Mouse (Mus musculus): ENCODE results near the gene Iffo2. TPM values are rescaled to one million over a fixed set of nuclear protein-coding genes. Genes with fewer than 3 reads are reported as not detected.
A peak's percentile ranks its signal among the peaks of the same experiment; 100 is the strongest.

Gene Iffo2
- polyA plus RNA-seq, 1 experiment from 2014 or later, result 3.6 TPM

DNA sequence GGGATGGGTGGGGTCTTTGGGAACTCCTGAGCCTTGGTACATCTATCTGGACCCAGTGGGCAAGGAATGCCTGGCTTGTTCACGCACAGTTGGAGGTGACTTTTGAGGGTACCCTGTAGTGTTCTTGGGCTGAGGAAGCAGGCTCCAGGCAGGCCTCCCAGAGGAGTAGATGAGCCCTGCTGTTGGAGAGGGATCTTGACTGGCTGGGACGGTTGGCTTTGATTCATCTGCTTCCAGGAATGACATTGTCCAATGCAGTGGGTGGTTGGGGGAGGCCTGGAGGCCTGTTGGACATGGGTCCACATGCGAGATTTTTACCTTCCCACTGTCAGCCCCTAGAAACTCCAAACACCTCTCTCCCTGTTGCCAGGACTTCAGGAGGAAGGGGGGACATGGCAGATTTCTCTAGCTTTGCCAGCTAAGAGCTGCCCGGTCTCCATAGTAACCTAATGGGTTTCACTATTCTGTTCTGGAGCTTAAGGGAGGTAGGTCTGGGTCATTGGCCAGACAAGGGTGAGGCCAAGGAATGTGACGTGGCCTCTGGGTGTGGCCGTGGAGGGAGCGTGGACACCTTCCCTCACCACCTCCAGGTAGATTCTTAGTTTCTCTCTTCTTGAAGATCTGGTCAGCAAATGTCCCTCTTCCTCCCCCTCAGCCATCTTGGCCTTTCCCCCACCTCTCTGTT, 101.4 kb downstream of the Iffo2 start:
- Histone ChIP-seq H3K27me3 (no peaks in the 10 kb centered on the region), H3K27ac (0 out of 2 replicates have a peak overlapping the region, but pooled peaks have one; percentile 19), H3K9ac (no peak overlapping the region), H3K4me3 (no peak overlapping the region), H3K4me1 (peaks cover 21% of the 10 kb centered on the region), H3K4me2 (no peak overlapping the region), H3K9me3 (no peaks in the 10 kb centered on the region), H3K36me3 (no peaks in the 10 kb centered on the region)
- ATAC-seq (ENCODE audit: borderline replicate concordance, extremely low read depth, low FRiP score, low TSS enrichment), result 0 out of 2 replicates have a peak, but pooled peaks have one; percentile 19
- WGBS, result 76% methylated on average over 7 of the region's 7 CpGs

DNA sequence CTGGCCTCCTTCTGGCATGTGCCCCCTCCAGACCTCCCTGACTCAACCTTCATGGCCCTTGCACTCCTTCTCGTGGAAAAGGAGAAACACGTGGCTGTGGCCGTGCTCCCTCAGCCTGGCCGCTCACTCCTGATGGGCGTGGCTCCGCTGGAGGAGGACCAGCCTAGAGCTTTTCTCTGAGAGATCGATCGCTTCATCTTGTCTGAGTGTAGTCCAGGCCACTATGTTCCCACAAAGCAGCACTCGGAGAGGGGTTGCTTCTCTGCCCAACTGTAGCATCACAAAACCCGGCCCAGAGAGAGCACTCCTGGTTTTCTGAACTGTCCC, 101.9 kb downstream of the Iffo2 start:
- H3K27ac ChIP-seq, result no peak overlapping the region
- no peaks in the 10 kb centered on the region for H3K9me3 ChIP-seq
- 76% methylated on average over 10 of the region's 10 CpGs for WGBS
- no peaks in the 10 kb centered on the region for H3K27me3 ChIP-seq
- no peak for ATAC-seq (ENCODE audit: borderline replicate concordance, extremely low read depth, low FRiP score, low TSS enrichment)
- H3K4me2 ChIP-seq, result no peak overlapping the region
- H3K4me3 ChIP-seq, result no peak overlapping the region
- no peaks in the 10 kb centered on the region for H3K36me3 ChIP-seq
- H3K9ac ChIP-seq, result no peak overlapping the region
- H3K4me1 ChIP-seq, result peaks cover 21% of the 10 kb centered on the region

DNA sequence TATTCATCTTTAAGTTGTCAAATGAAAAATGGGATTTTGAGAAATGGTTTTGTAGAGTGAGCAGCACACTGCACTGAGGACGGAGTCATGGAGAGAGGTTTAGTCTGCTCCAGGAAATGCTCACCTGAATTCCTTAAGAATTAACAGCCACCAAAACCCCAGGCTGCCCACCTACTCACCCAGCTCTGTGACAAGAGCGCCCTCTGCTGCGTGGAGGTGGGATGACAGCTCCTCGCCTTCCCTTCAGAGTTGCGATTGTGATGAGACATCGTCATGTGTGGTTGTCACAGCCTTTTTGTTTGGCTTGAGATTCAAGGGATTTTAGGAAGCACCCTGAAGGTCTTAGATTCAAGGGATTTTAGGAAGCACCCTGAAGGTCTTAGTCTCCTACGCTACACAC, 106.0 kb downstream of the Iffo2 start:
- ATAC-seq (ENCODE audit: borderline replicate concordance, extremely low read depth, low FRiP score, low TSS enrichment), result no peak
- no peaks in the 10 kb centered on the region for H3K9me3 ChIP-seq
- no peaks in the 10 kb centered on the region for H3K36me3 ChIP-seq
- no peak overlapping the region for H3K27ac ChIP-seq
- H3K4me2 ChIP-seq, result no peak overlapping the region
- peaks cover 9% of the 10 kb centered on the region for H3K4me1 ChIP-seq
- no peak overlapping the region for H3K4me3 ChIP-seq
- H3K27me3 ChIP-seq, result 0 out of 2 replicates have a peak, but pooled peaks cover 3% of the 10 kb centered on the region
- H3K9ac ChIP-seq, result no peak overlapping the region
- 30% methylated on average over 7 of the region's 7 CpGs for WGBS

DNA sequence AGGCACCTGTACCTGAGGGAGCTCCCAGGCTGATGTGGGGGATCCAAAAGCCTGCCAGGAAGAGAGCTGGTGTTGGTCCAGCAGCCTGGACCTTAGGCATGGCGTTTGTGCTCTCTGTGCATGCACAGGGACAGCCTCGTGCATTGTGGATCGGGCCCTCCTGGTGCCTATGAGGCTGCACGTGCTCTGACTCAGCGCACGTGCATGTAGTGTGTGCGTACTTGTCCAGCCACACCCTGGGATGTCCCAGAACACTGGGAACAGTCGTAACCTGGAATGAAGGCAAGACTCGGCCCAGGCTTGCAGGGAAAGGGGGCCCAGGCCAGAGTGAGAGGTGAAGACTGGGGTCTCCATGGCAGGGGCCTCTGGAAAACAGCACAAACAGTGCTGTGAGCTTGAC, 107.5 kb downstream of the Iffo2 start:
- H3K9ac ChIP-seq, result no peak overlapping the region
- peaks cover 13% of the 10 kb centered on the region for H3K4me1 ChIP-seq
- no peak overlapping the region for H3K27ac ChIP-seq
- no peaks in the 10 kb centered on the region for H3K9me3 ChIP-seq
- ATAC-seq (ENCODE audit: borderline replicate concordance, extremely low read depth, low FRiP score, low TSS enrichment), result no peak
- H3K36me3 ChIP-seq, result no peaks in the 10 kb centered on the region
- 0 out of 2 replicates have a peak, but pooled peaks cover 8% of the 10 kb centered on the region for H3K27me3 ChIP-seq
- no peak overlapping the region for H3K4me2 ChIP-seq
- 86% methylated on average over 9 of the region's 9 CpGs for WGBS
- H3K4me3 ChIP-seq, result no peak overlapping the region

DNA sequence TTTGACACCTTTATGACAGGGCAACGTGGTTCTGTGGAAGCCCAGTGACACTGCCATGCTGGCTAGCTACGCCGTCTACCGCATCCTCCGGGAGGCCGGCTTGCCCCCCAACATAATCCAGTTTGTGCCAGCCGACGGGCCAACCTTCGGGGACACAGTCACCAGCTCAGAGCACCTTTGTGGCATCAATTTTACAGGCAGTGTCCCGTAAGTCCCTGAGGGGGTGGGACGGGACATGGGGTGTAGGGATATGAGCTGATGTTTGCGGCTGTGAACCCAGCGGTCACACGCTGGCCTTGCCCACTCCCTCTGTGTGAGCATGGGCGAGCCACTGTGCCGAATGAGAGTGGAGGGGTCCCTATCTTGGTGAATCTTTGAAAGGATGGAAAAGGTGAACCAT, 108.0 kb downstream of the Iffo2 start:
- no peaks in the 10 kb centered on the region for H3K9me3 ChIP-seq
- 88% methylated on average over 16 of the region's 16 CpGs for WGBS
- no peak overlapping the region for H3K9ac ChIP-seq
- H3K4me2 ChIP-seq, result no peak overlapping the region
- peaks cover 13% of the 10 kb centered on the region for H3K4me1 ChIP-seq
- H3K4me3 ChIP-seq, result no peak overlapping the region
- no peak overlapping the region for H3K27ac ChIP-seq
- ATAC-seq (ENCODE audit: borderline replicate concordance, extremely low read depth, low FRiP score, low TSS enrichment), result no peak
- no peaks in the 10 kb centered on the region for H3K36me3 ChIP-seq
- H3K27me3 ChIP-seq, result 0 out of 2 replicates have a peak, but pooled peaks cover 10% of the 10 kb centered on the region

DNA sequence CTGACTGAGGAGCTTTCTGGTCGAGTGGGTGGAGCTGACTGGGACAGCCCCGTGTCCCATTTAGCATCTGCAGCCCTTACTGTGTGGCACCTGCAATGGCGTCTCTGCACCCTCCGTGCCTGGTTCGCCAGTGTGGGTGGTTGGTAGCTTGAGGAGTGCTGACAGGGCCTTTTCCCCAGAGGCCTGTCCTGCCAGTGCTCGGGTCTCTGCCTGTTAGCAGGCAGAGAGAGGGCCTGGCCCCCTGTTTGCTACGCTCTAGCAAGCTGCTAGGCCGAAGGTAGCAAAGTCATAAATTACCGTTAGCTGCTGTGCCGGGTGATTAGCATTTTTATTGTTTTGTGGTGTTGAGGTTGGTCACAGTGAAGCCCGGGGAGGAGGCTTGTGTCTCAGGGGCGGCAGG, 109.5 kb downstream of the Iffo2 start:
- H3K36me3 ChIP-seq, result no peaks in the 10 kb centered on the region
- H3K27me3 ChIP-seq, result 0 out of 2 replicates have a peak, but pooled peaks cover 10% of the 10 kb centered on the region
- no peak overlapping the region for H3K4me3 ChIP-seq
- H3K4me1 ChIP-seq, result peaks cover 13% of the 10 kb centered on the region
- WGBS, result 67% methylated on average over 12 of the region's 12 CpGs
- H3K27ac ChIP-seq, result no peak overlapping the region
- no peak overlapping the region for H3K9ac ChIP-seq
- no peak overlapping the region for H3K4me2 ChIP-seq
- no peaks in the 10 kb centered on the region for H3K9me3 ChIP-seq
- ATAC-seq (ENCODE audit: borderline replicate concordance, extremely low read depth, low FRiP score, low TSS enrichment), result no peak

DNA sequence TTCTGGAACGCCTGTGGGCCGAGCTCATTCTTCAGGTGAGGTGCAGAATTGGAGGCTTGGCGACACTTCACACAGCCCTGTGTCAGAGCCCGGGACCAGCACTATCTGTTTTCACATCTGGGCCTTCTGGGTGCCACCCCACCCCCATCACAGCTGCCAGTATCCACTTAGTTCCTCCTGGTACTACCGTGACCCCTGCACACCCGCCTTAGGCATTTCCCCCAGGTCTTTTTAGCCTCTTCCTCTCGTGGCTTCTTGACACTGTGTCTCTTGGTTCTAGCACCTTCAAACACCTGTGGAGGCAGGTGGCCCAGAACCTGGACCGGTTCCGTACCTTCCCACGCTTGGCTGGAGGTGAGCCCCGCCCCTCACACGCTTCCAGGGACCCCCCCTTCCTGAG, 110.0 kb downstream of the Iffo2 start:
- WGBS, result 73% methylated on average over 12 of the region's 12 CpGs
- no peaks in the 10 kb centered on the region for H3K9me3 ChIP-seq
- no peaks in the 10 kb centered on the region for H3K36me3 ChIP-seq
- no peak overlapping the region for H3K9ac ChIP-seq
- H3K4me3 ChIP-seq, result no peak overlapping the region
- 0 out of 2 replicates have a peak, but pooled peaks cover 10% of the 10 kb centered on the region for H3K27me3 ChIP-seq
- H3K4me2 ChIP-seq, result no peak overlapping the region
- no peak overlapping the region for H3K27ac ChIP-seq
- peaks cover 13% of the 10 kb centered on the region for H3K4me1 ChIP-seq
- no peak for ATAC-seq (ENCODE audit: borderline replicate concordance, extremely low read depth, low FRiP score, low TSS enrichment)

DNA sequence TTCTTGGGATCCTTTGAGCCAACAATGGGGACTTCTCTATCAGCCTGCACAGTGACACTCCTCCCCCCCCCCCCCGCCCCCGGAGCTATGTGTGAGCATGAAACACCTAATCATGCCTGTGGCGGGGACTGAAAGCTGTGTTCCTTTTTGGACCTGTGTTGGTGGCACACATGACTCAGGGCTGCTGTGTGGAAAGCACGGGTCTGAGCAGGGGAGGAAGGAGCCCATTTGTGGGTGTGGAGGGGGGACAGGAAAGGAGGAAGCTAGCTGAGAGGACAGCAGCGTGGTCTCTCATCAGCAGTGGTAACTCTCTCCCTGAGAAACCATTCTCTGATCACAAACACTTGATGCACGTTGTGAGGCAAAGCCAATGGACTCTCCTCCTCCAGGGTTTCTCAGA, 110.4 kb downstream of the Iffo2 start:
- H3K27ac ChIP-seq, result no peak overlapping the region
- ATAC-seq (ENCODE audit: borderline replicate concordance, extremely low read depth, low FRiP score, low TSS enrichment), result no peak
- H3K4me1 ChIP-seq, result peaks cover 13% of the 10 kb centered on the region
- no peak overlapping the region for H3K4me3 ChIP-seq
- 48% methylated on average over 5 of the region's 6 CpGs for WGBS
- no peaks in the 10 kb centered on the region for H3K36me3 ChIP-seq
- H3K9me3 ChIP-seq, result no peaks in the 10 kb centered on the region
- no peak overlapping the region for H3K9ac ChIP-seq
- H3K27me3 ChIP-seq, result 0 out of 2 replicates have a peak, but pooled peaks cover 10% of the 10 kb centered on the region
- no peak overlapping the region for H3K4me2 ChIP-seq

DNA sequence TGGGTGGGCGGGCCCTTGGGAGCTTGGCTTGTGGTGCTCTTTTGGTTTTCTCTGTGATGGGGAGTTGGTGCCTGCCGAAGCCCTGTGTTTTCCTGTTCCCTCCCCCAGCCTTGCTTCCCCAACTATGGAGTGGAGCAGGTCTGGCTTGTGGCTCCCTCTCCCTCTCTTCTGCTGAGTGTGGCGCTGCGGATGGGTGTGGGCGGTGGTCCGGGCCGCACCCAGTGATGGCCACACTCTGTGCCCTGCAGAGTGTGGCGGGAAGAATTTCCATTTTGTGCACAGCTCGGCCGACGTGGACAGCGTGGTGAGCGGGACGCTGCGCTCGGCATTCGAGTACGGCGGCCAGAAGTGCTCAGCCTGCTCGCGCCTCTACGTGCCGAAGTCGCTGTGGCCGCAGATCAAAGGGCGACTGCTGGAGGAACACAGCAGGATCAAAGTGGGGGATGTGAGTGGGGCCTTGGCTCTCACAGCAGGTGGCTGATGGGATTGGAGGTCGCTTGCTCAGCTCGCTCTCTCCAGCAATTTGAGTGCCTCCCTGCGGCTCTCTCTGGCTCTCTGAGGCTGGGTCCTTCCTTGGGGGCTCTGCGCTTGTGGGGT, 111.6 kb downstream of the Iffo2 start:
- no peak for ATAC-seq (ENCODE audit: borderline replicate concordance, extremely low read depth, low FRiP score, low TSS enrichment)
- Histone ChIP-seq H3K36me3 (0 out of 2 replicates have a peak, but pooled peaks cover 4% of the 10 kb centered on the region), H3K9ac (no peak overlapping the region), H3K4me1 (peaks cover 13% of the 10 kb centered on the region), H3K4me2 (peak overlapping the region; percentile 62), H3K27me3 (0 out of 2 replicates have a peak, but pooled peaks cover 10% of the 10 kb centered on the region), H3K9me3 (no peaks in the 10 kb centered on the region), H3K4me3 (peak overlapping the region; percentile 26; the same call in 1 of the 2 replicates), H3K27ac (0 out of 2 replicates have a peak overlapping the region, but pooled peaks have one; percentile 35)
- 4% methylated on average over 30 of the region's 30 CpGs for WGBS

DNA sequence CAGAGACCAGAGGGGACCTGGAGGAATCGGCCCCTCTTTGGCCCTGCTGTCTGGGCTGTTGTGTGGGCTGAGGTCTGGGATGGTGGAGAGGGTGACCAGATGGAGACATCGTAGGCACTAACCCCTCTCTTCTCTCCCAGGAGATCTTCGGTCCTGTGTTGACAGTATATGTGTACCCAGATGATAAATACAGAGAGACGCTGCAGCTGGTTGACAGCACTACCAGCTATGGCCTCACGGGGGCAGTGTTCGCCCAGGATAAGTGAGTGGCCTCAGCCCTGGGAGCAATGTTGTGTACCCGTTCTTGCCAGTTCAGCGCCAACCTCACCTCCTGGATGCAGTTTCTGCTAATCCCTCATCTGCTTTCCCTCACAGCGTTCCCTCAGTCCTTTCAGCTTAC, 113.6 kb downstream of the Iffo2 start:
- H3K9me3 ChIP-seq, result no peaks in the 10 kb centered on the region
- ATAC-seq (ENCODE audit: borderline replicate concordance, extremely low read depth, low FRiP score, low TSS enrichment), result 0 out of 2 replicates have a peak, but pooled peaks have one; percentile 20
- H3K27ac ChIP-seq, result no peak overlapping the region
- H3K9ac ChIP-seq, result no peak overlapping the region
- H3K36me3 ChIP-seq, result 0 out of 2 replicates have a peak, but pooled peaks cover 9% of the 10 kb centered on the region
- H3K4me3 ChIP-seq, result no peak overlapping the region
- 0 out of 2 replicates have a peak, but pooled peaks cover 10% of the 10 kb centered on the region for H3K27me3 ChIP-seq
- no peak overlapping the region for H3K4me2 ChIP-seq
- peaks cover 13% of the 10 kb centered on the region for H3K4me1 ChIP-seq
- 14% methylated on average over 9 of the region's 9 CpGs for WGBS

DNA sequence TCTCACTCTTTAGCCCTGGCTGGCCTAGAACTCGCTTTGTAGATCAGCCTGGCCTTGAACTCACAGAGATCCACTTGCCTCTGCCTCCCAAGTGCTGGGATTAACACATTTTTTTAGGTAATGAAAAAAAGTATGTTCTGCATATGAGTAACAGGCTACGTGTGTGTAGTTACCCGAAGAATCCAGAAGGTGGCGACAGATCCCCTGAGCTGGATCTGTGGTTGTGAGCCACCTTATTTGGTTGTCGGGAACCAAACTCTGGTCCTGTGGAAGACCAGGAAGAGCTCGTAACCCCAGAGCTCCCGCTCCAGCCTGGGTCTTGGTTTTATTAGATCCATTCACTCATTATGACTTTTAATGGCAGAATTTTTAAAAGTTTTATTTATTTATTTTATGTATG, 116.6 kb downstream of the Iffo2 start:
- no peak overlapping the region for H3K4me3 ChIP-seq
- H3K27me3 ChIP-seq, result 0 out of 2 replicates have a peak, but pooled peaks cover 7% of the 10 kb centered on the region
- no peak overlapping the region for H3K27ac ChIP-seq
- H3K4me2 ChIP-seq, result no peak overlapping the region
- WGBS, result 82% methylated on average over 7 of the region's 7 CpGs
- no peak for ATAC-seq (ENCODE audit: borderline replicate concordance, extremely low read depth, low FRiP score, low TSS enrichment)
- H3K36me3 ChIP-seq, result 0 out of 2 replicates have a peak, but pooled peaks cover 9% of the 10 kb centered on the region
- no peak overlapping the region for H3K9ac ChIP-seq
- H3K4me1 ChIP-seq, result peaks cover 9% of the 10 kb centered on the region
- H3K9me3 ChIP-seq, result no peaks in the 10 kb centered on the region

DNA sequence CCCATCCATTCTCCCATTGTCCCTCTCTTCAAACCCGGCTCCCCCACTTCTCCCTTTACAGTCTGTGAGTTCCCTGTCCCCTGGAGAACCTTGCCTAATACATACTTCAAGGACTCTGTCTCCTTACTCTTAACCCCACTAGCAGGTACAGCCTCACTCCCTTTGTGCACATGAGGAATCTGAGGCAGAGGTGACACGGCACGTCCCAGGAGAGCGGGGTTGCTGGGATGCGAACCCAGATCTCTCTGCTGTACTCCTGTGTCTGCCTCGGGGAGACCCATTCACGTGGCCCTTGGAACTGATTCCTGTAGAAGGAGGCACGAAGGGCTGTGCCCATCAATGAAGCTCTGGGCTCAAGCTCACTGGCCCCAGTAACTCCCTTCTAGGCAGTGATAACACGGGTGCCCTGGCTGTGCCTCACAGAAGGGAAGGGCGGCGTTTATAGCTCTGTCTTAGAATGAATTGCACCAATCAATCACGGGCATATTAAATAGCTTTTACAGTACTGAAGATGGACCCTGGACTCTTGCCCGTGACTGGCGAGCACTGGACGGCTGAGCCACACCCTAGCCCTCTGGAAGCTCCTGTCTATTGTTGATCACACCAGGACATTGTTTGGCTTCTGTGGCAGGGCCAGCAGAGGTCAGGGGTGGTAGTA, 119.9 kb downstream of the Iffo2 start:
- H3K4me2 ChIP-seq, result no peak overlapping the region
- no peak for ATAC-seq (ENCODE audit: borderline replicate concordance, extremely low read depth, low FRiP score, low TSS enrichment)
- no peaks in the 10 kb centered on the region for H3K27me3 ChIP-seq
- no peak overlapping the region for H3K9ac ChIP-seq
- 0 out of 2 replicates have a peak, but pooled peaks cover 9% of the 10 kb centered on the region for H3K36me3 ChIP-seq
- H3K9me3 ChIP-seq, result no peaks in the 10 kb centered on the region
- no peak overlapping the region; the same call in 1 of the 2 replicates for H3K27ac ChIP-seq
- no peaks in the 10 kb centered on the region for H3K4me1 ChIP-seq
- H3K4me3 ChIP-seq, result no peak overlapping the region
- WGBS, result 77% methylated on average over 15 of the region's 15 CpGs
